Mouse (Mus musculus): ENCODE measurements around the gene Plekhh3.

The Plekhh3 gene

DNA sequence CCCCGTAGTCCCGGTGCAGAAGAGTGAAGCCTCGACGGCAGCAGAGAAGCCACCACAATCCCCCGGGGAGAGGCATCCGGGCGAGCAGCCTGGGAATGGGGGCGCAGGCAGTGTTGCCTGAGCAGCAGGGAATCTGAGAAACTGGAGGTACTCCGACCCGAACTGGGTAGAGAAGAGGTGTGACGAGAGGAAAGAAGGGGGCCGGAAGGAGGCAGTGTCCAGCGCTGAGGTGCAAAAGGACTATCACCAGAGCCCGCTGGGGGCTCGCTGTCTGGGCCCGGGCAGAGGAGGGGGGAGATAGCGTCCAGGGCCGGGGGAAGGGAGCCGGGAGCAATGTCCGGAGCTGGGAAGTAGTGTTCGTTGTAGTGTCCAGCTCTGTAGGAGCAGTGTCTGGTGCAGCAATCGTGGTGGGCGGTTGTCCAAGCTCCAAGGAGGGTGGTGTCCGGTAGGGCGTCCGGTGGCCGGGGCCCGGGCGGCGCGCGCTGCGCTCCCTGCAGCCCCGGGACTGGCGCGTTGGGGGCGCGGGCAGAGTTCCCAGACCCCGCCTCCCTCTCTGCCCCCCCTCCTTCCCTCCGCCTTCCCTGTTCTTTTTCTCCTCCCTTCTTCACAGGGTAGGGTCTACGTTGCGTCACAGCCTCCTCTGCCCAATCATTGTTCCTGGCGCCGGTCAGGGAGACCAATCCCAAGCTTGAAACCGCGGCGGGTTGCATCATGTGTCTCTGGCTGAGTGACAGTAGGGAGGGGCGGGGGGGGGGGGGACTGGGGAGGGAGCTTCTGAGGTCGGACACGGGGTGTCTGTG is at the start of gene Plekhh3:
Plekhh3 (minus strand) TSS at position 541 of the 800 bp plus-strand sequence.
- DNase-seq (ENCODE audit: low spot score in 2 of 2): peak; percentile 81 to 94

DNA sequence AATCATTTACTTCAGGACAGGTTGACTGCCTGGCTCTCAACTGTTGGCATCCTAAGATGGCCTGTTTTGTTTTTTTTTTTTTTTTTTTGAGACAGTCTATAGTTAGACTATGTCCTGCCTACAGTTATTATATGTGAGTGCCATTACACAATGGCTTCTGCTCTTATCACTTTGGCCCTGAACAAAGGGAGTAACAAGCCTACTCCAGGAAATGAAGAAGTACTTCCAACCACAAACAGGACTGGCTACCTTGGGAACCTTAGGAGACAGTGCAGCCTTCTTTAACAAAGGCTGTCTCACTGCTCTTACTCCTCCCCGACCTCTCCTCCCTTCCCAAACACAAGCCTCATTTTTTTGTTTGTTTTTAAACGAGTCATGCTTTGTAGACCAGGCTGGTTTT is 49.7 kb upstream of the Plekhh3 start:
- DNase-seq (ENCODE audit: low spot score in 2 of 2): no peak

DNA sequence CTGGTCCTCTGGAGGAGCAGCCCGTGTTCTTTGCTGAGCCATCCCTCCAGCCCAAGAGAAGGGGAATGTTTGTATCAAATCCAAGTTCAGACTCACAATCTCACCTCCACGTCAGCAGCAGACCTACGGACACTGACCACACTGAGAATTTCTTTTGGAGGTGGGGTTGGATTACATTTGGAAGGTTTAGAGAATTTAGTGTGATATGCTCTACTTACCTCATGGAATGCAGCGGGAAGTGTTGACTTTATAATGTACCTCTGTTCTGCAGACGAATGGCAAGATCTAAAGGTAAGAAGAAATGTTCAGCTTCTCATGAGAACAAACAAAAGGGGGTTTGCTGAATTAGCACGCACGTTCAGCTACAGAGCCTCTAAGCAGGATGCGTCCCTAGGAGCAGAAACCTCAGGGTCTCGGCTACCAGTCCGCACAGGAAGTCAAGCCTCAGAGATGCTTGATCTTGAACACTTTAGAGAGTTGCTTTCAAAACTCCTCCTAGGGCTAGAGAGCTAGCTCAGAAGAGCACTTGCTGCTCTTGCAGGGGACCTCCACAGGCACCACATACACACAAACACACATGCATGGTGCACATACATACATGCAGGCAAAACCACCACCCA is 47.4 kb upstream of the Plekhh3 start:
- no peak for DNase-seq (ENCODE audit: low spot score in 2 of 2)

DNA sequence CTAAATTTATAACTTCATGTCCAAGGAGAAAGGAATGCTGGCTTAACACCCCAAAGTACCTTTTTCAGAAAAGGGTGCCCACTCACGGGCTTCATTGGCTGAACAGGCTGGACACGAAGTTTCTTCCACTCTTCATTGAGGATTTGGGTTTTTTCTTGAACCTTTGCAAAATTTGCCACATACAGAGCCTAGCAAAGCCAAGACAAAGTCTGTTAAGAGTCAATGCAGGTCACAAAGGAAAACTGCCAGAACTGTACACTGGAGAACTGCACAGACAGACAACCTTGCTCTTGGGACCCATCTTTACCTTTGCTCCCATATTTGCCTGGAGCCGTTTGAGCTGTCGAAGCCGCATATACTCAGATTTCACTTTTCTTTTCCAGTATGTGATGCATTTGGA is 45.8 kb upstream of the Plekhh3 start:
- no peak for DNase-seq (ENCODE audit: low spot score in 2 of 2)

DNA sequence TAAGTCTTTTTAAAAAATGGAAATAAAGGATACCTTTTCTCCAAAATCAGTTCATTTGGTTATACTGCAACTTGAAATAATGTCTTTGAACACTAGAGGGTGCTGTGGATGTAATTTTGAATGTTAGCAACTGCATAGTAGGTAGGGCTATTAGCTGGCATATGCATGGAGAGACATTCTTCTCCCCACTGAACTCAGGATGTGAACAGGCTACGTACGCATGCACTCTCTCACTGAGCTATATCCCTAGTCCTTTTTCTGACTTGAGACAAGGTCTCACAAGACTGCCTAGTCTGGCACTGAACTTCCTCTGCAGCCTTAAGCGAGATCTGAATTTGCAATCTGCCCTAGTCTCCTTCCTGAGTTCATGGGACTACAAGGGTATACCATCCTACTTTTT is 40.8 kb upstream of the Plekhh3 start:
- DNase-seq (ENCODE audit: low spot score in 2 of 2): no peak

DNA sequence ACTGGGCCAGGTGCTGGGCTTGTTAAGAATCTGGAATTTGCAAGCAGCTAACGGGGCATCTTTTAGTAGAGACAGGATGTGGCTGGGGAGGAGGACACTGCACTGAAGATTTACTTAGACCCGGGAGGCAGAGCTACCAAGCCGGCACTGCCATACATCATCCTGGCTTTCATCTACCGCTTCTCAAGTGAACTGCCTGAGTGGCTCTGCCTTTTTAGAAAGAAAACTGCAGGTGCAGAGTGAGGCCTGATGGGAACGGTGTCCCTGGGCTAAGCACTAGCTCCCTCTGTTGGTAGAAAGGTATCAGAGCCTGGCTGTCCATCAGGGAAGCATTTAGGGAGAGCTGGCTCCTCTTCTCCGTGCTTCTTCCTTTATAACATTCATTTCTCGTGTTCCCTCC is 29.8 kb upstream of the Plekhh3 start:
- no peak for DNase-seq (ENCODE audit: low spot score in 2 of 2)

DNA sequence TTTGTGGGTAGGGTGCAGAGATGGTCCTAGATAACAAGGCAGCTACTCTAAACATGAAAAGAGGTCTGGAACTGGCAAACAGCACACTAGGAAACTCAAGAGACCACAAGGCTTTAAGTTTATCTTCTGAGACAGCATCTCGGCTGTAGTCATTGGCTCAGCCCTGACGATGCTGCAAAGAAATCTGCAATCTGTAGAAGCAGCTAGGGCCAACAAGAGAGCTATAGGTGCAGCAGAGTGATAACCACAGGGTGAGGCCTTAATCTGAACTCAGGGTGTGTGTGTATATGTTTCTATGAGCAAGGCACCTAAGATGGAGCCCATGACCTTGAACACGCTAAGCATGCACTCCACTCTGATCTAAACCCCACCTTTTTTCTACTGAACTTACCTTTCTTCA is 28.4 kb upstream of the Plekhh3 start:
- no peak for DNase-seq (ENCODE audit: low spot score in 2 of 2)

DNA sequence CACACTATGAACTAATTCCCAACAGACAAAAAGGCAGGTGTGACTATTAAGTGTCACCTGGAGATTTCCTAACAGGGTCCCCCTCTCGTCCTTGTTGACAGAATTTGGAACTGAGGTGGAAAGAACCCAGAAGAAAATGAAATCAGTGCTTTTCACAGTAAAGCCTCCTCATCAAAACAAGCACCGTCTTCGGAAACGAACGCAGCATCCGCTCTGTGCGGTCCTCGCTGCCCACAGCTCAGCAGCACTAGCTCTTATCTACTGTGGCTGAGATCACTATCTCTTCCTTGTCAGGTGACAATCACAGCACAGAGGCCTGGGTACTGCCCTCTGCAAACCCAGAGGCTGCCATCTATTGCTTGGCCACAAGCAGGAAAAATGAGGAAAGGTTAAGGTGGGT is 25.0 kb upstream of the Plekhh3 start:
- no peak for DNase-seq (ENCODE audit: low spot score in 2 of 2)

DNA sequence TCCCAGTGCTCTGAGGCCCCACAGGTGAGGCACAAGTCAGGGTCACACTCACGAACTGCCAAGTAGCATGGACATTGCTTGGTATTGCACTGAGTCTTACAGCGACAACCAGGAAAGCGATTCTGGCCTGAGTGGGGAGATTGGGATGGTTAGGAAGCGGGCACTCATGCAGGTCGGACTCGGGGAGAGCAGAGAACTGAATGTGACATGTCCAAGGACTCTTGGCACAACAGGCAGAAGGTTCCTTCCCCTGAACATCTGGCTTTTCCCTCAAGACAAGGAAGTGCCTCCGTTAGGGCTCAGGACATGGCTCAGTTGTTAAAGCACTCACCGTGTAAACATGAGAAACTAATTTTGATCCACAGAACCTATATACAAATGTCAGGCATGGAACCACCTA is 24.4 kb upstream of the Plekhh3 start:
- no peak for DNase-seq (ENCODE audit: low spot score in 2 of 2)

DNA sequence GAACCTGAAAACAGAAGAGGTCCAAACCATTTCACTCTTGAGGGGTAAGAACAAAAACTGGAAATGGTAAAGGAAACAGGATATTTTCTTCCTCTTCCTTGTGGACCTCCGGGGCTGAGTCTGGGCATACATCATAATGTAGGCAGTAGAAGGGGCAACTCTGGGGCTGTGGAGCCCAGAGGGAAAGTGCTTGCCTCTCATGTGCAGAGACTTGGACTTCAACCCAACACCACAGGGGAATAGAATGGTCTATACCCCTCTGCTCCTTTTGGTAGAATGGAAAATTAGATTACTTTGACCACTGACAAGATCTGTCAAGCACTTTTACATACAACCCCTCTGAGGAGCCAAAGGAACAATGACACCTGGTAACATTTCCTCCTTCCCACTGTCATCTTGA is 23.9 kb upstream of the Plekhh3 start:
- no peak for DNase-seq (ENCODE audit: low spot score in 2 of 2)

DNA sequence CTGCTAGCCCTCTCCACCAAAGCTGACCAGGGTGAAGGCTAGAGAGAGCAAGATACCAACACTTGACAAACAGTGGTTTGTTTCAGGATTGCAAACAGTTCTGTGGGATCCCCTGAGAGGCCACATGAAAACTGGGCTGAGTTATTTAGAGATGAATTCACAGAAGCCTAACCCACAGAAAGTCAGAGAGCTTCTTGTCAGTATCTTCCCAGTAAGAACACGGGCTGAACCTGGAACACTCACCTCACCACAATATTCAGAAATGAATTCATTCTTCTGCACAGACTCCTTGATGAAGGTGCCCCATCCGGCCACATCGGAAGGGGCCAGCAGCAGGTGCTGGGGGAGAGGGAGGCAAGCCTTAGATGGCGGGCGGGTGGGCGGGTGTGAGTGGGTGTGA is 23.5 kb upstream of the Plekhh3 start:
- no peak for DNase-seq (ENCODE audit: low spot score in 2 of 2)

DNA sequence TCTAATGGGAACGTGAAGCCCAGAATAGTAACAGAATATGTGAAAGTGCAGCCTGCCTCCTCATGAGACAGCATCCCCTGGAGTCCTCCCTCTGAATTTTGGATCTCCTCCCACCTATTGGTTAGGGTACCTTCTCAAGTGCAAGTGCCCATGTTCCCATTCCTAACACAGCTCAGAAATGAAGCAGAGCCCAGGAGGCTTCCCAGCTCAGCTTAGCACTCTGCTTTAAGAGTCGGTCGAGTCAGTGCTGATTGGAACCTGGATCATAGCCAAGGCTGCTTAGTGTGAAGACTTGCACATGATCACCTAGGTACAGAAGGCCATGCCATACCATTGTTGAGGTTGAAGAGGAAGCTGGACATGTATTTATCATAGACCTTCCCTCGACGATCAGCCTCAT is 23.0 kb upstream of the Plekhh3 start:
- no peak for DNase-seq (ENCODE audit: low spot score in 2 of 2)

DNA sequence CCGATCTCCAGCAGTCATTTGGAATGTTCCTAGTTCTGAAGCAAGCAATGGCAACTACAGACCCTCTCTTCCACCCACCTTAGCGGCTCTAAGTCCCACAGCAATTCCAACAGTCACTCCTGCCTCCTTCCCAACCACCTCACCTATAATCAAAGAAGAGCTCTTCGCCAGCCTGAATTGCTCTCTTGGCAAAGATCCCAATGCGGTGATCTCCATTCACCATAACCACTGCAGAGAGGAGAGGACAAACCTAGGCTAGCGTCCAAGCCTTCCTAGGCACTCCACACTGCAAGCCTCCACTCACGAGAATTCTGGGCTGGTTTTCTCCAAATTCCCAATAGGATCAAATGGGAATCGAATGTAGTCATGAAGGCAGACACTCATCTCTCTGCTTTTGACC is 21.9 kb upstream of the Plekhh3 start:
- DNase-seq (ENCODE audit: low spot score in 2 of 2): no peak

DNA sequence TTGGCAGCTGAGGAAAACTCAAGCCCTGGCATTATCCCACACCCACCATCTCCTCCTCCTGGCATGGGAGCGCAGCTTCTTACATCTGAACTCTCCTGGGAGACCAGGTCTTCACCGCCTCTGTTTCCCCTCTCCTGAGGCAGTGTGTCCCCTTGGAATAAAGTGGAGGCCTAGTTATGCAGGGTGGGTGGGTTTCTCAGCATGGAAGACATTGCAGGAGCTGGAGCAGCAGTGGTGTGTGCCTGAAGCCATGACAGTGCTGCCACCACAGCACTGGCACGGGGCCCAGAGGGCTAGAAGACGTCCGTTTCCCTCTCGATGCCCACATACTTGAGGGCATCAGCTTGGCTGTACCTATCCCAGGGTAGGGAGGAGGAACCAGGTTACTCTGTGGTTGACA is 21.5 kb upstream of the Plekhh3 start:
- DNase-seq (ENCODE audit: low spot score in 2 of 2): no peak

DNA sequence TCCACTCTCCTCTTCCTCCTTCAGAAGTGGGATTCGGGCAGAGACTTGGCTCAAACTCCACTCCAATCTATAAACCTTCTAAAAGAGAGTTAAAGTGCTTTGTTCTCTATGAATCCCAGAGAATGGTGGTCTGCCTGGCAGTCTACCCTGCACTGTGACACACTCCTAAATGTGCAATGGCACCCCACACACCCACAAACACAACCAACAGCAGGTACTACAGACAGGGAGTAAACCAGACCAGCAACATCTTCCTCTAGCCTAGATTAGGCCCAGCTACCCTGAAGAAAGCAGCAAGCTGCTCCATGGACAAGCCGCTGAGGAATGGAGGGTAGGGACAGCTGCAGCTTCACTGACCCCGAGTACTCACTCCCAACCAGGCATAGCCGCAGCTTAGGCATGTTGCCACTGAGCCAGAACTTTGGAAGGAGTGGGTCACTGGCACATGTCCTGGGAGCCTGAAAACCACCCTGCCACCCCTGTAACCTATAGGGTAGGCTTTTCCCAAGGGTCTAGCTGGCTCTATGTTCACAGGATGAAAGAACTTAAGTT is 20.8 kb upstream of the Plekhh3 start:
- DNase-seq (ENCODE audit: low spot score in 2 of 2): no peak

DNA sequence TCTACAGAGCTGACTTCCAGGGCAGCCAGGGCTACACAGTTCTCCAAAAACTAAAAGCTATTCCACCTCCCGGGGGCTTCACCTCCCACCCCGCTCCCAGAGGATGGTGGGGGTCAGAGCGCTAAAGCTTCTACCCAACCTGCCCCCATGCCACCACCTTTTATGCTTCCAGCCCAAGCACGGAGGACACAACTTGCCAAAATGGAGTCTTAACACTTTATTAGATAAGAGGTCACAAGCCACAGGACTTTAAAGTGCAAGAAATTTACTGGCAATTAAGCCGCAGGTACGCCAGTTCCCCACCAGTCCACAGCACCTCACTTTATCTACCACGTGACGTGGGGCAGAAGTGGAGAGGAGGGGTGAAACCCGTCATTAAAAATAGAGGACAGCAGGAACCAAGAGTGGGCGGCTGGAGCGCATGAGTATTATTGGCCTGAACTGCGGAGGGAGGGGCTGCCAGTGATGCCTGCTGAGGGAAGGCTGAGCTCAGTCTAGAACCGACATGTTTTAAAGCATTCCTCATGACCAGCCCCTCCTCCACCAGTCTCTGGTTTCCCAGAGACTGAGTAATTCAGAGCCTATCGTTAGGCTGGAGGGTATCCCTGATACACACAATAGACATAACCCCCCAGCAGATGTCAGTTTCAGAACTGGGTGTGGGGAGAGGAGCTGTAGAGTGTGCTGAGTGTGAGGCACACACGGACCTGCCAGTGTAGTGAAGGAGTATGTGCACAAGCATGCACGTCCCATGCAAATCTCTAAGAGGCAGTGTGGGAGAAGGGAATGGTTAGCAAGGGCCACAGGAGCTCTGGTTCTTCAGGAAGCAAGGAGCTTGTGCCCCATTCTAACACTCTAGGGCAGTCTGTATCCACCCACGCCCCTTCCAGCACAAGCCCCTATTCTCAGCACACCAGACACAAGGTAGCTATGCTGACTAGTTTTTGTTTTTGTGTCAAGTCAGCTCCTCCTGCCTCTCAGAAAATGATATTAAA is 20.1 kb upstream of the Plekhh3 start:
- DNase-seq (ENCODE audit: low spot score in 2 of 2): no peak

DNA sequence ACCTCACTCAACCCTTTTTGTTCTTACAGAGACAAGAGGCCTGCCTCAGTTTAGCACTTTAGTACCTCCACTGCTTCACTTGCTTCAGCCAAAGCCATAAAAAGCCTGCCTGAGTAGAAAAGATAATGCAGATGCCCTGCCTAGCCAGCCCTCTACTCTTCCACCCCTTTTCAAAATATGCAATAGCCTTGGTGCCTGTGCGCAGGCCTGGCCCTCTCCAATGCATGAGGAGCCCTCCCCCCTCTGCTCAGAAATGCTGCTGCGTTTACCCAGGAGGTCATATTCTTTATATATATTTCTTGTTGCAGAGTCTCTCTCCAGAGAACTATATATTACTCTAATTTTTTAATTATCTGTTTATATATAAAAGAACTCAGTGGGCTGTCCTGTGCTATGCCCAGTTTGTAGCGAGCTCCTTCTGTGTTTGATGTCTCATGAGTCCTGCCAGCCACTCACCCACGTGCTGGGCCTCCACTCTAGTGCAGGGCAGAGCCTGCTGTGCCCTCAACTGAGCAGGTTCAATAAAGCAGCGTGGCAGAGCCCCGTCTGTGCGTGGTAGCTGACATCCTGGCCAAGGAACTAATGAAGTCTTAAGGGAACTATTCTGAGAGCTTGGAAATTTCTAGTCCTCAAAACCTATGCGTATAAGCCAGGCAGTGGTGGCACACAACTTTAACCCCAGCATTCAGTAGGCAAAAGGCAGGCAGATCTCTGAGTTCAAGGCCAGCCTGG is 19.2 kb upstream of the Plekhh3 start:
- DNase-seq (ENCODE audit: low spot score in 2 of 2): no peak

DNA sequence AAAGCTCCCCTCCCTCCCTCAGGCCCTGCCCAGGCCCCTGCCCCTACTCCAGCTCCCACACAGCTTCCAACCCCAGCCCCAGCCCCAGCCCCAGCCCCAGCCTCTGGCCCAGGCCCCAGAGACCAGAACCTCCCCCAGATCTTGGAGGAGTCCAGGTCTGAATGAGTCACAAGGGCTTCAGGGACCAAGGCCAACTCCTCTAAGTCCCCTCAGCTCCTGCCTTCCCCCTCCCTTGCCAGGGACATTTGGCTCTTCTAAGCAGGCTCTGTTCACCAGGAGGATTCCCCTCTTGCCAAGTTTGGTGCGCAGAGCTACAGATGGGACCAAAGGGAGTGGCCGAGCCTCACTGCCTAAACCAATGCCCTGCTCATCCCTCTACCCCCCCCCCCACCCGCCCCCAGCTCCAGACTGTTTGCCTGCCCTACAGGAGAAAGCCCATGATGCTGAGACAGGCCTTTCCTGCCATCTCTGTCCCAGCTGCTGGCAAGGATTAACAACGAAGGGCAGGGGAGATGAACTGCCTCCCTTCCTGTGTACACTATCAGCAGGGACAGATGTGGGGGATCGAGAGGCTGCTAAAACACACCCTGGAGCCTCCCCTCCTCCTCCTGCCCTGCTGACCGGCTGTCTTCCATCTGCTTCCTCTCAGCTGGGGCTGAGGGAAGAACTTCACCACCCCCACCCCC is 18.5 kb upstream of the Plekhh3 start:
- DNase-seq (ENCODE audit: low spot score in 2 of 2): peak in 1 of 2 experiments; percentile 68

DNA sequence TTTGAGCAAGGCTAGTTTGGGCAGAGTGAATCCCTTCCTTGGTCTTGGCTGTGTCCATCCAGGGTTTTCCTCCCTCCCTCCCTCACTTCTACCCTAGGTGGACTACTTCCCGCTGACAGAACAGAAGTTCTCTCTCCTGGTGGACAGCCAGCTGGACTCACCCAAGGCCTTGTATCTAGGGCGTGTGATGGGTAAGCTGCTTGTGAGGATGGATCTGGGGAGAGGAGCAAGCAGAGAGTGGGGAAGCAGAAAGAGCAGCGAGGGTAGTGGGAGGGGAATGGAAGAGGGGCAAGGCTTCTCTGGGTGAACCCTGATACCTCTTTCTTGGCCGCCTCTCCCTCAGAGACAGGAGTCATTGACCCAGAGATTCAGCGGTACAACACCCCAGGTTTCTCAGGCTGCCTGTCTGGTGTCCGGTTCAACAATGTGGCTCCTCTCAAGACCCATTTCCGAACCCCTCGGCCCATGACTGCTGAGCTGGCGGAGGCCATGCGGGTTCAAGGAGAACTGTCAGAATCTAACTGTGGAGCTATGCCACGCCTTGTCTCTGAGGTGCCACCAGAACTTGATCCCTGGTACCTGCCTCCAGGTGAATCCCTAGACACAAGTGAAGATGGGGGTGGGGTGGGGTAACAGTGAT is 17.1 kb upstream of the Plekhh3 start:
- no peak for DNase-seq (ENCODE audit: low spot score in 2 of 2)

DNA sequence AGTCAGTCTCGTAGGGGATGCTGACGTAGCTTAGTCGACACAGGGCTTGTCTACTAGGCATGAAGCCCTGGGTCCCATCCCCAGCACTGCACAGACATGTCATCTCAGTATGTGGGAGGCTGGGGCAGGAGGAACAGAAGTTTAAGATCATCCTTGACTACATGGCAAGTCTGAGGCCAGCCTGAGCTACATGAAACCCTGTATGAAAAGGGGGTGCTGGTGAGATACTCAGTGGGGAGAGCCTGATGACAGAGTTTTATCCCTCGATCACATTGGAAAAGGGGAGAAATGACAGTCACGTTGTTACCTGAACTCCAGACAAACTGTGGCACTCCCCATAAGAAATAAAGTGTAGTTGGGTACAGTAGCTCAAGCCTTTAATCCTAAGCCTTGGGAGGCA is 16.4 kb upstream of the Plekhh3 start:
- no peak for DNase-seq (ENCODE audit: low spot score in 2 of 2)
